ENCODE assay signal across 8 mouse cellular contexts in genomic region chr4:137890596-137890995, GRCm38 (mm10). TPM values are rescaled to one million over a fixed set of nuclear protein-coding genes. Genes with fewer than 3 reads are reported as not detected.
DNase-seq lines count a peak whose midpoint lies in the region; ATAC-seq and TF ChIP-seq lines count a peak whose summit lies in the region.

No protein-coding gene starts in this region.

- TF ChIP-seq EP300 in liver, embryonic 14.5 days (IDR thresholded peaks at IDR 0.05; ENCODE audit: low read depth): no peak

- no peak overlapping the region for H3K27ac ChIP-seq in liver, embryonic 14.5 days
- peak overlapping the region; percentile 86; the same call in 1 of the 2 replicates for H3K27ac ChIP-seq in forebrain, postnatal 0 days (ENCODE audit: low read depth, low read length)

- peaks cover 6 to 14% of the 10 kb centered on the region in 2 experiments for H3K4me1 ChIP-seq in liver, embryonic 14.5 days (replicated peaks; ENCODE audit: control insufficient read depth in 2 of 2, insufficient read depth in 2 of 2, low read length in 1 of 2)
- H3K4me1 ChIP-seq in forebrain, postnatal 0 days (ENCODE audit: insufficient read depth): peaks cover 28% of the 10 kb centered on the region

- no peak overlapping the region for H3K4me2 ChIP-seq in liver, embryonic 14.5 days (ENCODE audit: low read depth)
- H3K4me2 ChIP-seq in forebrain, postnatal 0 days (ENCODE audit: low read depth): no peak overlapping the region

- peak; percentile 46 for TF ChIP-seq CTCF in liver, embryonic 14.5 days (IDR thresholded peaks at IDR 0.05; ENCODE audit: low read depth)
- TF ChIP-seq CTCF in forebrain, postnatal 0 days (IDR thresholded peaks at IDR 0.05; ENCODE audit: low read depth): no peak

- DNase-seq in liver, embryonic 14.5 days (ENCODE audit: low read depth in 3 of 3, low spot score in 3 of 3): peak in 1 of 3 experiments; percentile 32
- no peak for DNase-seq in liver
- no peak for DNase-seq in forebrain, postnatal 0 days
- DNase-seq in kidney, postnatal 4 days: peak; percentile 51 to 65
- peak; percentile 87 for DNase-seq in splenic B cell, adult 2 months (ENCODE audit: low read depth, low spot score)
- no peak for DNase-seq in cerebellum, postnatal 14 days
- no peak for DNase-seq in testis, postnatal 10 days (ENCODE audit: low spot score)

- no peak overlapping the region for H3K4me3 ChIP-seq in liver, embryonic 14.5 days (ENCODE audit: insufficient read depth in 1 of 2, low read depth in 2 of 2, low read length in 2 of 2)
- no peak overlapping the region for H3K4me3 ChIP-seq in forebrain, postnatal 0 days (ENCODE audit: low read depth, low read length)

- H3K9ac ChIP-seq in liver, embryonic 14.5 days (replicated peaks): no peak overlapping the region
- no peak overlapping the region for H3K9ac ChIP-seq in forebrain, postnatal 0 days

- H3K36me3 ChIP-seq in liver, embryonic 14.5 days (replicated peaks; ENCODE audit: control insufficient read depth, insufficient read depth, low read depth): no peaks in the 10 kb centered on the region
- H3K36me3 ChIP-seq in forebrain, postnatal 0 days (ENCODE audit: insufficient read depth): no peaks in the 10 kb centered on the region; the same call in 1 of the 2 replicates
- H3K36me3 ChIP-seq in splenic B cell, adult 2 months (ENCODE audit: control insufficient read depth, insufficient read depth, low read length, poor library complexity, severe bottlenecking): no peaks in the 10 kb centered on the region

- no peak for ATAC-seq in liver, embryonic 14.5 days (ENCODE audit: insufficient read depth)
- ATAC-seq in activated CD4-positive, CD25-positive, alpha-beta regulatory T cell, adult 4 months: peak; percentile 61
- no peak for ATAC-seq in forebrain, postnatal 0 days

- H3K27me3 ChIP-seq in liver, embryonic 14.5 days (ENCODE audit: control insufficient read depth, insufficient read depth, low read length): no peaks in the 10 kb centered on the region
- H3K27me3 ChIP-seq in forebrain, postnatal 0 days (ENCODE audit: insufficient read depth, low read length): no peaks in the 10 kb centered on the region
- no peaks in the 10 kb centered on the region for H3K27me3 ChIP-seq in splenic B cell, adult 2 months (ENCODE audit: control insufficient read depth, insufficient read depth, low read length, poor library complexity, severe bottlenecking)

- no peaks in the 10 kb centered on the region for H3K9me3 ChIP-seq in liver, embryonic 14.5 days (ENCODE audit: control insufficient read depth, low read length)
- no peaks in the 10 kb centered on the region for H3K9me3 ChIP-seq in forebrain, postnatal 0 days (ENCODE audit: low read length)

- 36% methylated on average over 4 of the region's 4 CpGs for WGBS in liver, embryonic 14.5 days (ENCODE audit: insufficient replicate concordance)
- 68% methylated on average over 4 of the region's 4 CpGs for WGBS in forebrain, postnatal 0 days

RNA-seq across cellular contexts. Expression of gene Ece1, which starts 28.6 kb away (rescaled TPM):
- polyA plus RNA-seq in liver, embryonic 14.5 days (2012; rRNA removed): 5.1 and 11.4 TPM in 2 replicates
- polyA plus RNA-seq in liver, embryonic 14.5 days (2014; fragmentation: Nextera tagmentation; extraction: Ambion mirVana): 15.9 and 17.6 TPM in 2 replicates
- polyA plus RNA-seq in activated CD4-positive, CD25-positive, alpha-beta regulatory T cell, adult 4 months (2017; shearing (Covaris generic)): 10 to 100 TPM; 17.2 to 18.6 TPM
- 24.1 and 32.1 TPM in 2 replicates for total RNA-seq in forebrain, postnatal 0 days (2014; rRNA removed)
- 14.4 and 16.2 TPM in 2 replicates for polyA plus RNA-seq in forebrain, postnatal 0 days (2015; fragmentation: Nextera tagmentation; extraction: Ambion mirVana)

Comparison
In these comparisons a context has a peak if more than half of its experiments do, and no peak if none do; other contexts are left out.
1. DNase-seq: peak in kidney, postnatal 4 days (2 of 2) and splenic B cell, adult 2 months (single experiment); none in liver (single experiment), forebrain, postnatal 0 days (single experiment), cerebellum, postnatal 14 days (0 of 2) and testis, postnatal 10 days (single experiment).